Mouse (Mus musculus) kidney, embryonic 16.5 days (tissue): ENCODE measurements at regions not wholly inside any gene's neighbourhood (a gene's known extent, or its start where the extent isn't known, plus 50 kb on each side); places are given as distances from the start of the nearest gene placed in this dataset.

ENCODE experiments used
- ATAC-seq: fragments of 200-750 bp; cut with Nextera tagmentation; 2 replicates; pipeline ENCODE4 v1.8.0; 2017; ENCODE audit warnings: moderate TSS enrichment; ENCODE audit not compliant: low FRiP score, low TSS enrichment
- H3K27ac ChIP-seq: fragments of 300-500 bp; sonication (generic); 2 replicates; pipeline ENCODE4 v1.5.1; 2014; ENCODE audit warnings: low read length
- H3K27me3 ChIP-seq: fragments of 300-500 bp; sonication (generic); 2 replicates; pipeline ENCODE4 v1.6.1; 2014; ENCODE audit warnings: low read length, control low read depth, mixed read lengths; ENCODE audit not compliant: insufficient read depth
- H3K36me3 ChIP-seq: fragments of 300-500 bp; sonication (generic); 2 replicates; pipeline ENCODE4 v1.6.1; 2014; ENCODE audit warnings: low read length, control low read depth, mixed read lengths; ENCODE audit not compliant: insufficient read depth
- H3K4me1 ChIP-seq: fragments of 300-500 bp; sonication (generic); 2 replicates; pipeline ENCODE4 v1.6.1; 2014; ENCODE audit warnings: low read length, control low read depth, mixed read lengths; ENCODE audit not compliant: insufficient read depth
- H3K4me2 ChIP-seq: fragments of 300-500 bp; sonication (generic); replicated peaks from 2 replicates; pipeline ENCODE4 v1.6.1; 2014; ENCODE audit warnings: low read depth, low read length
- H3K4me3 ChIP-seq: fragments of 300-500 bp; sonication (generic); 2 replicates; pipeline ENCODE4 v1.5.1; 2014; ENCODE audit warnings: mild to moderate bottlenecking, low read length
- H3K9ac ChIP-seq: fragments of 300-500 bp; sonication (generic); replicated peaks from 2 replicates; pipeline ENCODE4 v1.6.1; 2014; ENCODE audit warnings: low read length
- H3K9me3 ChIP-seq: fragments of 300-500 bp; sonication (generic); 2 replicates; pipeline ENCODE4 v1.6.1; 2016; ENCODE audit warnings: low read length, control low read depth
- WGBS: fragments of 180-500 bp; shearing (Covaris S2); extraction: QIAGEN DNeasy Blood & Tissue Kit; methylation state at CpG from one replicate; pipeline ENCODE4 v1.1.7; 2014; 5-methylcytosine and 5-hydroxymethylcytosine counted together

DNA sequence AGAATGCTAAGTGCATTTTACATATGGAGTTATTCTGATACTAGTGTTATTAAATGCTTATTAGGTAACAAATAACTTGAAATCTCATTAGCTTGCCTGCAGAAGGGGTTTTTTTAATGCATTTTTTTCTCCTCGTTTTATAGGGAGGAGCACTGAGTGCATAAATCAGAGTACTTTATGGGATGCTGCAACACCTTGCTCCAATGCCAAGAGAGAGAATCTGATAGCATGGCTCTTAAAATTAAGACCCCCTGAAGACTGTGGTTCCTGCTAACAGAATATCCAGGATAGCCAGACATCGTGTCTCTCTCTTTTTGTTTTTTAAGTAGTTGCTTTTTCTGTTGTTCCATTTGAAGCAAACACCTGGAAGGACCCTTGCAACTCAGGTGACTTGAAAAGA lies 100.8 kb upstream of the Rnaseh2b start:
- H3K4me1 ChIP-seq, result peaks cover 8% of the 10 kb centered on the region; the same call in 1 of the 2 replicates
- no peaks in the 10 kb centered on the region for H3K36me3 ChIP-seq
- H3K4me3 ChIP-seq, result no peak overlapping the region
- ATAC-seq, result no peak
- H3K4me2 ChIP-seq, result no peak overlapping the region
- WGBS, result 29% methylated on average over 2 of the region's 2 CpGs
- H3K27ac ChIP-seq, result no peak overlapping the region
- H3K27me3 ChIP-seq, result no peaks in the 10 kb centered on the region
- H3K9me3 ChIP-seq, result no peaks in the 10 kb centered on the region
- H3K9ac ChIP-seq, result no peak overlapping the region

DNA sequence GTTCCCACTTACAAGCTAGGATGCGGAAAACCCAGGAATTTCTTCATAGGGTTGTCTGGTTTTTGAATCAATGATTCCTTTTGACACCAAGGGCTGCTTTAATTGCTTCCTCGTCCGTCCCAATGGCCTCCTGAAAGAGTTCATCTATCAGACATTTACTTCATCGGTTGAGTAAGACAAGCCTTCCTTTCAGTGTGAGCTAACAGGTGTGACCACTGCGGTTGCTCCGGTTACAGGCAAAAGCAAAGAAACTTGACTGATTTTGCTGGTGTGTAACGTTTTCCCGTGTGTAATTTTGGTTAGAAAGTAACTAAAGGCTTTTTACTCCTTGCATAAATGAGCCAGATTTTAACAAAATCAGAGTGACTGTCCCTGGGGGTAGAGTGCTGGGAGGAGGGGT lies 99.6 kb upstream of the Rnaseh2b start:
- H3K4me2 ChIP-seq, result no peak overlapping the region

DNA sequence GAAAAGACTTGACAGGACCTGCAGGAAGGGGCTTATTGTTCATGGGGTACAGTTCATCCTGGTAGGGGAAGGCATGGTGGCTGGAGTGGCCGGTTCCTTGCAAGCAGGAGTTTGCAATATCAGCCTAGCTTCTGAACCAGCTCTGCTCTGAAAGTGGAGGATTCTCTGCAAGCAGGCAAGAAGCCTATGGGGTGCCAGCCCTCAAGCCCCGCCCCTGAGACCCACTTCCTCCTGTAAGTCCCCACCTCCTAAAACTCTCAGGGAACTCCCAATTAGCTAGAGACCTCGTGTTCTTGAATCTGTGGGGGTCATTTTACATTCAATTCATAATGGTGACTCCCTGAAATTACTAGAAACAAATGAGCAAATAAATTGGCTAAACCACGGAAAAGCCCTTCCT lies 99.0 kb upstream of the Rnaseh2b start:
- WGBS, result 47% methylated on average over 4 of the region's 4 CpGs
- no peak for ATAC-seq
- Histone ChIP-seq H3K27me3 (no peaks in the 10 kb centered on the region), H3K4me1 (peaks cover 8% of the 10 kb centered on the region; the same call in 1 of the 2 replicates), H3K4me3 (no peak overlapping the region), H3K9me3 (no peaks in the 10 kb centered on the region), H3K9ac (no peak overlapping the region), H3K27ac (no peak overlapping the region), H3K4me2 (no peak overlapping the region), H3K36me3 (no peaks in the 10 kb centered on the region)

More for the DNA sequence above, 99.6 kb upstream of the Rnaseh2b start:
- Histone ChIP-seq H3K27me3 (no peaks in the 10 kb centered on the region), H3K9me3 (no peaks in the 10 kb centered on the region), H3K36me3 (no peaks in the 10 kb centered on the region), H3K27ac (no peak overlapping the region), H3K4me1 (peaks cover 8% of the 10 kb centered on the region; the same call in 1 of the 2 replicates), H3K9ac (no peak overlapping the region), H3K4me3 (no peak overlapping the region)
- 57% methylated on average over 8 of the region's 8 CpGs for WGBS
- no peak for ATAC-seq

DNA sequence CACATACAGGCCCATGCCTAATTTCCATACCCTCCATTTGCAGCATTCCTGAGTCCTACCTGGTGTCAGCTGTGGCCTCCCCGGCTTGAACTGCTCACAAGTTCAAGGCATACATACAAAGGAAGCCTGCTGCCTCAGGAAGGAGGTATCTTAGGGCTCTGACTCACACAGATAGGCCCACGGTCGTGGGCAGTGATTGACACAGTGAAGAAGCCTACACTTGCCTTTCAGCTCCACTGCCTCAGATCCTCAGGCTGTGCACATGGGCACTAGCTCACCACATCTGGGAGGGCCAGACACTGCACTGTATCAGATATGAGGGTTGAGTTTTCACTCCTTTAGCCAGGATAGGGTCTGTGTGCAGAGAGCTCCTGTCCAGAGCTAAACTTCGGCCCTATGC lies 95.6 kb upstream of the Rnaseh2b start:
- Histone ChIP-seq H3K27ac (no peak overlapping the region), H3K9ac (no peak overlapping the region), H3K9me3 (no peaks in the 10 kb centered on the region), H3K4me2 (no peak overlapping the region), H3K27me3 (no peaks in the 10 kb centered on the region), H3K36me3 (no peaks in the 10 kb centered on the region), H3K4me3 (no peak overlapping the region), H3K4me1 (peaks cover 8% of the 10 kb centered on the region; the same call in 1 of the 2 replicates)
- WGBS, result 56% methylated on average over 4 of the region's 4 CpGs
- ATAC-seq, result no peak

DNA sequence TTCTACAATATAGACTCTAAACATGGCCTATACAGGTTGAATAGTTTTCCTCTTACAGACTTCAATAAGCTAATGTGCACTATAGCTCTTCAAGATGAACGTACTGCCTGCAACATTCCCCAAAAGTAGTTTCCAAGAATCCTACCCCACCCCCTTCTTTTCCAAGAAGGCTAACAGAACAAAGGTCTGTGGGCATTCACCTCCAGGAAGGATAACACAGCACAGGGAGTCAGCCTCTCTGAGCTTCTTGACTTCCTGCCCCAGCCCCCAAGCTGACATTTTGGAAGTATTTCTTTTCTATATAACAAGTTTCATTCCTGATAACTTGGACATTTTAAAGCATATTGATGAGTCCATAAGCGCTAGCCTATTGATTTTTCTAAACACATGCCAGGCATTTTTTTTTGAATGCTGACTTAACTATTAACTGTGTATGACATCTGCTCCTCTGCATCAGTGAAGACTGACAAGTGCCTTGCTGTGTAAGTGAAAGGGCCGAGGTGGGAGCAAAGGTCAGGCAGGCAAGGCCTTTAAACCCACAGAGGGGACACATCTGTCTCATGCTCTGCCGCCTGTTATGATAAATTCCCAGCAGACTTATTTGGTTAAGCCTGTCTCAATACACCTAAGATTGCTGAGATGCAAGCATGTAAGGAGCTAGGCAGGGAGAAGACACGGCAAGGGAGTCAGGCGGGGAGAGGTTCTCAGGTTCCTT lies 93.8 kb upstream of the Rnaseh2b start:
- 54% methylated on average over 6 of the region's 6 CpGs for WGBS
- no peaks in the 10 kb centered on the region for H3K9me3 ChIP-seq
- H3K27me3 ChIP-seq, result no peaks in the 10 kb centered on the region
- H3K36me3 ChIP-seq, result no peaks in the 10 kb centered on the region
- H3K4me1 ChIP-seq, result no peaks in the 10 kb centered on the region
- no peak for ATAC-seq
- no peak overlapping the region for H3K4me2 ChIP-seq
- no peak overlapping the region for H3K9ac ChIP-seq
- H3K27ac ChIP-seq, result no peak overlapping the region
- H3K4me3 ChIP-seq, result no peak overlapping the region

DNA sequence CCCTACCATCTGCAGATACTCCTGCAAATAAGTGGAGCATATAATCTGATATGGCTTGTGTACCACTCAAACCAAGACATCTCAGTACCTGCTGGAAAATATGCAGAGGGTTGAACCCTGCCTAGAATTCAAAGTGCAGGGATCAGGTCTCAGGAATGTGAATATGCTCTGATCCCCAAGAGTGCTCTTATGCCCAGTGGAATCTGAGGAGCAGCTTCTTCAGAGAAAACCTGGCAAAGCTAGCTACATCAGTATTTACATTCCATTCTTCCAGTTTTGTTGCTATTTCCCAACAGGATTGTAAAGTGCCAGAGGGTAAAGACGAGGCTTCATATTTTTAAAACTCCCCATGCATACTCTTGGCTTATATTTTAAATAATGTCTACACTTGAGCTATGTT lies 77.3 kb upstream of the Rnaseh2b start:
- ATAC-seq, result no peak
- Histone ChIP-seq H3K36me3 (no peaks in the 10 kb centered on the region), H3K27ac (no peak overlapping the region), H3K9ac (no peak overlapping the region), H3K27me3 (no peaks in the 10 kb centered on the region), H3K4me1 (no peaks in the 10 kb centered on the region), H3K9me3 (no peaks in the 10 kb centered on the region), H3K4me3 (no peak overlapping the region), H3K4me2 (no peak overlapping the region)
- WGBS, result 68% methylated on average over 1 of the region's 1 CpGs

DNA sequence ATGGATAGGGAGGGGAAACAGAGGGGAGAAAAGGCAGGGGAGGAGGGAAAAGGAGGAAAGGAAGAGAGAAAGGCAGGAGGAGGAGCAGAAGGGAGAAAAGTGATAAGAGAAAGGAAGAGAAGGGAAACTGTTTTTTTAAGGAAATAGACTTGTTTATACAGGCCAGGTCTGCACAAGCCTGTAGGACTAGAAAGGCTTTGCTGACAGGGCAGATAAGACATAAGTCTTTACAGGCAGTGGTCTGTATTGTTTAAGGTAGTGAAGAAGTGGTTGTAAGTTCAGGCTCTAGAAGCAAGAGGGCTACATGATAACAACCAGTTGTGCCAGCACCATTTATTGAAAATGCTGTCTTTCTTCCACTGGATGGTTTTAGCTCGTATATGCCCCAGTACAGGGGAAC lies 75.4 kb upstream of the Rnaseh2b start:
- WGBS, result 74% methylated on average over 1 of the region's 1 CpGs
- Histone ChIP-seq H3K4me2 (no peak overlapping the region), H3K4me3 (no peak overlapping the region), H3K36me3 (no peaks in the 10 kb centered on the region), H3K27me3 (no peaks in the 10 kb centered on the region), H3K27ac (no peak overlapping the region), H3K9me3 (no peaks in the 10 kb centered on the region), H3K9ac (no peak overlapping the region), H3K4me1 (no peaks in the 10 kb centered on the region)
- no peak for ATAC-seq

DNA sequence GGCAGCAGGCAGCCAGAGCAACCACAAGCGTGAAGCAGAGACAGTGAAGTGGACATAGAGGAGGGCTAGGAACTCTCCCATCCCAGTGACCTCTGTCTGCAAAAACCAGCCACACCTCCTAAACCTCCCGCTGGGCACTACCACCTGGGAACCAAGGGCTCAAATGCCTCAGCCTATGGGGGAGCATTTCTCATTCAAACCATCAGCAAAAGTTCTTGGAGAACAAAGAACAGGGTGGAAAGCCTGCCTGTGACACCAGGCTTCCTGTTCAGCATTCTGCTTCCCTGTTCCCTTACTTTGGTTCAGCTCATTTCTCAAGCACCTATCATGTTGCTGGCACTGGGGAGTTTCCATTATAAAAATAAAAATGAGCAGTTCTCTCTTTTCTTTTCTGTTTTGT lies 74.4 kb upstream of the Rnaseh2b start:
- WGBS, result 37% methylated on average over 2 of the region's 2 CpGs
- no peak overlapping the region for H3K4me3 ChIP-seq
- no peak overlapping the region for H3K27ac ChIP-seq
- H3K4me2 ChIP-seq, result no peak overlapping the region
- no peak overlapping the region for H3K9ac ChIP-seq
- no peaks in the 10 kb centered on the region for H3K27me3 ChIP-seq
- no peak for ATAC-seq
- H3K36me3 ChIP-seq, result no peaks in the 10 kb centered on the region
- no peaks in the 10 kb centered on the region for H3K4me1 ChIP-seq
- H3K9me3 ChIP-seq, result no peaks in the 10 kb centered on the region

DNA sequence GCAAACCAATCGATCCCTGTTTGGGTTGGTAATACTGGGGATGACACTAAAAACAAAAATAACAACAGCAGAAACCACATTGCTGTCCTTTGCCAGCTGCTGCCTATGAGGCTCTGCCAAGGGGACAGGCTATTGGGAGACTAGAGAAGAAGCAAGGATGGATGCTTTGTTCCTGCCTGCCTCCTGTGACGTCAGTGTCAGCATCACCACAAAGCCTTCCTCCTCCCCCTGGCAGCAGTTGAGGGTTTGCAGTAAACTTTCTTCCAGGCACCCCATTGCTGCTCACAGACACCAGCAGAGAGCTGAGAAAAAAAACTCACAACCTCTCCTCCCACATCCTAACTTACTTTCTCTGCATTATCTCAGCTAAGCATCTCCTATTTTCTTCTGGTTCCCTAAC lies 73.7 kb upstream of the Rnaseh2b start:
- 50% methylated on average over 2 of the region's 2 CpGs for WGBS
- H3K9me3 ChIP-seq, result no peaks in the 10 kb centered on the region
- H3K4me2 ChIP-seq, result no peak overlapping the region
- no peak overlapping the region for H3K9ac ChIP-seq
- H3K36me3 ChIP-seq, result no peaks in the 10 kb centered on the region
- no peak overlapping the region for H3K27ac ChIP-seq
- no peaks in the 10 kb centered on the region for H3K4me1 ChIP-seq
- no peak overlapping the region for H3K4me3 ChIP-seq
- no peak for ATAC-seq
- no peaks in the 10 kb centered on the region for H3K27me3 ChIP-seq

DNA sequence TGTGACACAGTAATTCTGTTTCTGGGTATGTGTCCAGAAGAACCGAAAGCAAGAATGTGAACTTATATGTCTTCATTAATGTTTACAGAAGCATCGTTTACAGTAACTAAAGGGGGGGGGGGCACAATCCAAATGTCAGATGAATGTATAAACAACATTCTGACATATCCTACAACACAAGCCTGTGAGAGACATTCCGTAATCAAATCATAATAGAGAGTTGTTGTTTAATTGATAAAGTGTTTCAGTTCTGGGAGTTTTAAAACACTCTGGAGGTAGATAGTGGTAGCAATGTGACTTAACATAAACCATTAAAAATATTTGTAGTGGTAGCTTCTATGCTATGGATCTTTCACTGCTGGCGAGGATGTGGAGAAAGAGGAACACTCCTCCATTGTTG lies 71.6 kb upstream of the Rnaseh2b start:
- 90% methylated on average over 4 of the region's 4 CpGs for WGBS
- H3K27ac ChIP-seq, result no peak overlapping the region

More for the DNA sequence above, 71.6 kb upstream of the Rnaseh2b start:
- Histone ChIP-seq H3K27me3 (no peaks in the 10 kb centered on the region), H3K4me2 (no peak overlapping the region), H3K9ac (no peak overlapping the region), H3K9me3 (no peaks in the 10 kb centered on the region), H3K4me3 (no peak overlapping the region), H3K4me1 (no peaks in the 10 kb centered on the region), H3K36me3 (no peaks in the 10 kb centered on the region)
- no peak for ATAC-seq
